Mouse (Mus musculus) adrenal gland, postnatal 4 days (tissue): ENCODE measurements at regions not wholly inside any gene's neighbourhood (a gene's known extent, or its start where the extent isn't known, plus 50 kb on each side); places are given as distances from the start of the nearest gene placed in this dataset.

ENCODE experiments used
- DNase-seq, 2 experiments: peaks; one replicate each; pipeline ENCODE4 v3.0.0; 2021 to 2022; ENCODE audit warnings: low spot score in 2 of 2, mixed read lengths in 2 of 2

DNA sequence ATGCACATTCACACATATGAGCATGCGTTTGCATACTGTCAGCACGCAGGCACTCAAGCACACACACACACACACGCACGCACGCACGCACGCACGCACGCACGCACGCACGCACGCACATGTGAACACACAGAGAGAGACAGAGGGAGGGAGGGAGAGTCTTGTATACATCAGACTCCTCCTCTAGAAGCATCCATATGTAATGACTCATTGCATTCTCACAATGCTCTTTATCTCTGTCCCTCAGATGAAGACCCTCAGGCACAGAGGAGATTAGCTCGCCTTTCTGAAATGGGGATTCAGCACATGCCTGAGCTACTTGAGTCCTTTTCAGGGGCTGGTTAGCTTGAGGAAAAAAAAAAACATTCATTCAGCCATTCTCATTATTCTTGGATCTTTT, 79.6 kb upstream of the 1700025G04Rik start:
- no peak for DNase-seq

DNA sequence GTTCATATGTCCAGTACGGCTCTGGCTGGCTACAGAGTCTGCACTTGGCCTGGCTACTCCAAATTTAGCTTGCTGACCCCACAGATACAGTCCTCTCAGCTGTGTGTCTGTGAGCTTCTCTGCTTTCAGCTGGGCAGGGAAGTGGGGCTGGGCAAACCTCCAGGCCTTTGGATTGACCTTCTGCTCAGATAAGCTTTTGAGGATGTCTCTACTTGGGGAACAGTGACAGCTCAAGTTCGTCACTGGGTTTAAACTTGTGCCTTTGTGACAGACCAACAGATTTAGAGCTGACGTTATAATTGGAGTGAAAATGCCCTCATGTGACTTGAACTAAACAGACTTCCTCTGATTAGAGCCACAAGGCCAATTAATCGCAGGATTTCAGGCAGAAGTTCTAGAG, 78.4 kb upstream of the 1700025G04Rik start:
- DNase-seq, result peak in 1 of 2 experiments; percentile 25

DNA sequence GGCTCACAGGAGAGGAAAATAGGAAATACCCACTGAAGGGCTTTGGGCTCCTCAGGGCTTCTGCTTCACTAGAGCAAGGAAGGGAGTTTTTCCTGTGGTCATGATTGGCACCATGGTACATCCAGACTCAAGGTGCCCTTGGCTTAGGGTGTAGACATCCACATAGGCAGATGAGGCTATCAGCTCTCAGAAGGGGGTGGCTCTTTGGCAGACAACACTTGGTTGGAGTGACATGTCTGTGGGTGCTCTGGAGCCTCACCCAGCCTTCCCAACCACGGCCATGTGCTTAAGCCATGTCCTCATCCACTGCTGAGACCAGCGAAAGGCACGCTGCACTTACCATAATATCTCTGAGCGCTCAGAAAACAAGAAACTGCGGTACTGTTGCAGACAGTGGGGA, 77.8 kb upstream of the 1700025G04Rik start:
- no peak for DNase-seq

DNA sequence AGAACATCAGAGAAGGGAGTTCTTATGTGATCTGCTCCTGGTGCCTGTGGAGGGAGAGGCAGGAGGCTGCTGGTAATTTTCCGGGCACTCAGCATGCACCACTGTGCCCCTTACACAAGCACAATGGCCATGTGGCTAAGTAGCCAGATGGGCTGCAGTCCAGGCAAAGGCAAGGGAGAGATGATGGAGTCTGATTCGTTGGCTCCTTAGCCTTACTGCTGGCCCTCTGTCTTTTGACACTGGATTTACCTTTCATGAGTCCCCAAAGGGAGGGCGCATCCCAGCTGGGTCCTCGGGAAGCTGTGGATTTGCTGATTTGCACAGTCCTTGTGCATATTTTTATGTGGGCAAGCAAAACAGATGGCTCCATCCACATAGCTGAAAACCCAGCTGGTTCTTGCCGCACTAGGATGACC, 75.6 kb upstream of the 1700025G04Rik start:
- DNase-seq, result no peak

DNA sequence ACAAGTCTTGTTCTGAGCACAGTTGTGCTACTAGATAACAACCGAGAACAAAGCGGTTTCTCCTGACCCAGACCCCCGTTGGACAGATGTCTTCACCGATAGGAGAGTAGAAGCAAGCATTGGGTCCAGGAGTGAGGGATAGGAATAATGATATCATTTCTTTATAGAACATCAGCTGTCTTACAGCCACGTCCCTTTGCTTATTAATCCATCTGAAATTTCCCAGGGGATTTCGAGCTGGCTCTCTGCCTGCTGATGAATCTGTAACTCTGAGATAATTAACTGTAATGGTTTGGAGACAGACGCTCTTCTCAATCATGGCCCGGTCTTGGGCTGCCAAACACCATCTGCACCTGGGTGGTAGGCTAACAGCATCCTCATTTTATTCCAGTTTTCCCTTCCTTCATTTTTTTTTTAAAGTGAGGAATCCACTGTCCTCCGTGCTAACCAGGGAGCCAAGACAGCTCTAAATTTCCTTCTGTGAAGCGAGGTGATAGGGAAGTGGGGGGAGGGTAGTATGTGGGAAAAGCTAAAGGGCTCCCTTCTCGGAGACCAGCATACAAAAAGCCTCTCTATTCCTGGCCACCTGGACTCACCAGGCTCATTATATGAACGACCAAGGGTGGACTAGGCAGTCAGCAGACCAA, 75.0 kb upstream of the 1700025G04Rik start:
- DNase-seq, result no peak

DNA sequence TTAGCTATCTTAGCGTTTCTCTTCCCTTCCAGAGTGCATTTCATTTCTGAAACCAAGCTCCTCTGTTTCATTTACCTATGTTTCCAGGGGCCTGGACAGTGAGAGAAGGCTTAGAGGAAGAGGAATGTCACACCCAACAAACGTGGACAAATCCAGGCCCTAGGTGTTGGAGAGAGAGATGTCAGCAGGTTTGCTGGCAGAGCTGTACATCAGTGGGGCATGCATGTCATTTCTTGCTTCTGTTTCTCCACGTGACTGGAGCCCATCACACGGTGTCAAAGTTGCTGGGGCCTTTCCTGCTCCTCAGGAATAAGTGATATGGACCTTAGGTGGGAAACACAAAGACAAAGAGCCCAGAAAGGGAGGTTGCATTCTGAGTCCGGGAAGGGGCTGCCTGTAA, 74.3 kb upstream of the 1700025G04Rik start:
- DNase-seq, result no peak

DNA sequence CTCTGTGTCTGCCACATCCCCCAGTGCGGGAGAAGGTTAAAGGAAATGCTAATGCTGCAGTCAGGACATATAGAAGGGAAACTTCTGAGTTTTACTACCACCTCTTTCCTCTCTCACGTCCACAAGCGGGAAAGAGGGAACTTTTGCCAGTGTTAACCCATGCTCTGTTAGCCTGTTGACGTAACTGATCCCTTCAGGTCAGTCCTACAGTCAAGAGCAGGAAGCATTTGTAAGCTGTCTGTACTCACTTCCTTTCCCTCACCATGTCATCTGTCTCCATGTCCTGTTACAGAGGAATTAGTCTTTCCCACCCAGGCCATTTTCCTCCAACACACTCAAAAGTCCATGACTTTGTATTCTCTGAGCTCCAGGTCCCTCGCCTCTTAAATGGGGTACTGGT, 62.5 kb upstream of the 1700025G04Rik start:
- DNase-seq, result no peak

DNA sequence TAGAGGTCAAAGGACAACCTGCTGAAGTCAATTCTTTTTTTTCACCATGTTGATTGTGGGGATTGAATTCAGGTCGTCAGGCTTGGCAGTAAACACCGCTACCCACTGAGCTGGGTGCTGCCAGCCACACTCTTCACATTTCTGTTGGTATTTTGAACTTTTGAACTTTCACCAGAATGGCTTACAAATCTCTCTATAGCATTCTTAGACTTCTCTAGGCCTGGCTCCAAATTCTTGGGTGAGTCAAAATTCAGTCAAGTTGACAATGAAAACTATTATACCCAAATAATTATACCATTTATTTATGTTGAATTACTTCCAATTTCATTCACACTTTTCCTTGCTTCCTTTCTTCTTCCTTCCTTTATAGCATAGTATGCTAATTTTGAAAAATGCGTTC, 58.8 kb upstream of the 1700025G04Rik start:
- no peak for DNase-seq

DNA sequence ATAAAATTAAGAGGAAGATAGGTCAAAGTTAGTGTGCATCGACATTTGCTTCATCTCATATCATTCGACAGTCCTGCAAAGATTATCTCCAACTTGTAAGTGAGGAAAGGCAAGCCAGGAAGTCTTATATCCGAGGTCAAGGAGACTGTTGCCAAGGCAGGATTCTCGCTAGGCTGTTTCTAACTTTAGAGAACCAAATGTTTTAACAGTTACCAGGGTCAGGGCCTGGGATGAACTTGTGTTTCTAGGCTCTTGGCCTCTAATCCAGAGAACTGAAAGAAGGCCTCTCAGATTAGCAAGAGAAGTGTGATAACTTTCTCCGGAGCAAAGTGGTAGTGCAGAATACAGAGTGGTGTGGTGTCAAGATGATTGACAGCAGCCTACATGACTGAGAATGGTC, 50.2 kb upstream of the 1700025G04Rik start:
- DNase-seq, result no peak
